Mouse (Mus musculus) brain, adult 2 months (tissue): ENCODE results near the gene Inpp5a.
A peak's percentile ranks its signal among the peaks of the same experiment; 100 is the strongest.

Experiments used
- DNase-seq: peaks from one replicate; pipeline ENCODE4 v3.0.0; 2011; ENCODE audit warnings: low read depth, low spot score

Gene Inpp5a

GRCm38 (mm10) chr7:139472865-139473549, 84.1 kb downstream of the Inpp5a start:
- peak; percentile 93 for DNase-seq

DNA sequence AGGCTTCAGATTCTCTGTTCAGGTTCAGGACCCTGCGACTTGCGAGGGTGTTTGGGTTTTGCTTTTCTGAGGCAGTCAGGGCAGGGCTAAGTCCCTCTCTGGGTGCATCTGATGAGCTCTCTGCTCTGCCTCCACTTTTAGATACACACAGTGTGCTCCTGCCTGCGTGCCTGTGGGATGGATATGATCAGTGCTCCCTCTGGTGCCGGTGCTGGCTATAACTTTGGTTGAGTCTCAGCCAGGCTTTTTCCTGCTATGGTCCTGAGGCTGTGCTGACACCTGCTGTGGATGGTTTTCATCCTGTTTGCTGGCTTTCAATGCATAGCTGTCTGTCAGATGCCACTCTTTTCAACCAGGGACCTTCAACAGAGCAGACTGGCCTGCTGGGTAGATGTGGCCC, 87.0 kb downstream of the Inpp5a start:
- peak; percentile 84 for DNase-seq

GRCm38 (mm10) chr7:139476700-139477099, 87.8 kb downstream of the Inpp5a start:
- no peak for DNase-seq

- no peak for DNase-seq
Observed at GRCm38 (mm10) chr7:139477748-139478147, 88.8 kb downstream of the Inpp5a start.

GRCm38 (mm10) chr7:139479077-139479476, 90.2 kb downstream of the Inpp5a start:
- no peak for DNase-seq

DNA sequence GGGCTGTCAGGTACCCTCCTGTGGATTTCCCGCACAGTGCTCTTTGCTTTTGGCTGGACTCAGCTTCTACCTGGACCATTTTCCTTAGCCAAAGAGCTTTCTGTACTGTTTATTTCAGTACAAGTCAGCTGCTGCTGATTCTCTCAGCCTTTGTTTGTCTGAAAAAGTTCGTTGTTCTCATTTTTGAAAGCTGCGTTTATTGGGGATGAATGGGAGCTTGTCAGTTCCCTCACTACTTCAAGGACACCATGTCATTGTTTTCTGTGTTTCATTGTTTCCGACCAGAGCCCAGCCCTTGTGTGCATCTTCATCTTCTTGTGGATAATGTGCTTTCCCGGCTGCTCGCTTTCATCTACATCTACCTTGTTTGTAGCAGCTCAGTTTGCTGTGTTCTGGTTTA, 90.7 kb downstream of the Inpp5a start:
- peak; percentile 88 for DNase-seq

DNA sequence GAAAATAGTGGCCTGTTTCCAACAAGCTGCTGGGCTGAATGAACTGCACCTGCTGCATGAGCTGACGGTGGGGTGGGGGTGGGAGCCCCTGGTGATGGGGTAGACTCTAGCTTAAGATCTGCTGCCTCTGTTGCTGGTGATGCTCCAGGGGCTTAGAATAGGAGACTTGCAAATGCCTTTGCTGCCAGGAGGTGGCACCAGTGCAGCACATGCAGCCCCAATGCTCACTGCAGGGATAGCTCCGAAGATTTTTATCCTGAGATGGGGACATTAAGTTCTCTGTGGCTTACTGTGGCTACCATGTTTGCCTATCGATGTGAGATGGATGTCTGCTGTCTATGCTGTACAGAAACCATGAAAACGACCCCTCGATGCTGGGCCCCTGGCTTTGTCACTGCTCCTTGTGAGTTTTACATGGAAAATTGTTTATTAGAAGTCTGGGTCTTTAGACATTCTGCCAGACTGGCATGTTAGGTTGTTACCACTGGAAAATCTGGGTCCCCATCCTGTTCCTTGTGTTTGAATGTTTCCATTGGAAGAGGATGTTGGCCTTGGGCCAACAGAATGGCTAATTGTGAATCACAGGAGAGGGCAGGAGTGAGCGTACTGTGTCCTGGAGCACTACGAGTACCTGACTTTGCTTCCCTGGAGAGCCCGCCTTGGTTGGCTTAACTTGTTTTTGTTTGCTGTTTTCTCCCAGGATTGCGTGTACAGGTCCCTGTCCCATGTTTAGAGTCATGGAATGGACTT, 95.5 kb downstream of the Inpp5a start:
- peak; percentile 91 for DNase-seq

DNA sequence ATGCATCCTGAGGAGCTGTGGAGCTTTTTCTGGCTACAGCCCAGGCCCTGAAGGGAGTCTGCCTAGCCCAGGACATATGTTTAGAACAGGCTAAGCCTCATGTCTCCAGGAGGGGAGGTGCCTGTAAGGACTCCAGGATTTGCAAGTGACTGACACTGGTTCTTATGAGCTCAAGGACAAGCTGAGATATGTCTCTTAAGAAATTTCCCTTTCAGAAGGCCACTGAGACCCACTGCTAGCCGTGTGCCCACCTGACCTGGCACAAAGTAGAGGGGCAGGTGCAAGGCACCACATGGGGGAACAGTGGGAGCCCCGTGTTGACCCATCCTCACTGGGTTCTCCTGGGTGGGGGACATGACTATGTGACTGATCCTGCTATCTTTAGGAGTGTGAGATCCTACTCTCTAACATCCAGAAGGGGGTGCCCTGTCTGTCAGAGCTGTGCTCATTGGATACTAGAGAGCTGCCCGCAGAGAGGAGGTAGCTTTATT, 100.9 kb downstream of the Inpp5a start:
- DNase-seq: peak; percentile 61

GRCm38 (mm10) chr7:139492351-139492750, 103.4 kb downstream of the Inpp5a start:
- DNase-seq: no peak

DNA sequence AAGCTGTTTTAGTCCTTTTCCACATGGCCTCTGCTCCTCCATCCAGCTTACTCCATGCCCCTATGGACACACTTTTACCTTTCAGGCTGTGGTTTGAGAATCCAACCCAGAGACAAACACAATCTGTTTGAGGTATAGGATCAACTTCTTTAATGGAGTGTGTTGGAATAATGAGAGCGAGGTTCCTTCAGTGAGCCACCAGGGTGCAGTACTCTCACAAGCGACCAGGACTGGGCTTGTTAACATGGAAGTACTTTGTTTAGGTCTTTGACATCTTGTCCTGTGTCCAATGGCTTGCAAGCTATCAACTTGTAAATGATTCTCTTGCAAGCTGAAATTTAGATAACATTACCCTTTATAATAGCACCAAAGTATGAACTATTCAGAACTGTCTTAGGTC, 104.0 kb downstream of the Inpp5a start:
- DNase-seq: peak; percentile 39

DNA sequence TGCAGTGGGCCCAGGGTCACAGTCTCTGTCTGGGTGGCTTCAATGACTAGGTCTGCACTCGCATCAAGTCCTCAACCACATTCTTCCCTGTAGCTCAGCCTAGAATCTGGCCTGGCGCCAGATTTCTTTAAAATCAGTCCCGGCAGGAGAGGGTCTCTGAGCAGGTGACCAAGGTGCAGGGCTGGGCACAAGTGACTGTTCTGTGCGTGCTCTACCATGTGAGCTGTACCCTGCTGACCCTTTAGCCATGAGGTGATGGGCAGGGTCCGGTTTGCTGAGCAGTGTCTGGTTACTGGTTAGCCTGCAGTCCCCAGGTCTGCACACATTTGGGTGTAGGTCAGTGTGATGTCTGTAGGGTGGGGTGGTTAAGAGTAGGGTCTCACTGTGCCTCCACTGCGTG, 106.9 kb downstream of the Inpp5a start:
- no peak for DNase-seq

DNA sequence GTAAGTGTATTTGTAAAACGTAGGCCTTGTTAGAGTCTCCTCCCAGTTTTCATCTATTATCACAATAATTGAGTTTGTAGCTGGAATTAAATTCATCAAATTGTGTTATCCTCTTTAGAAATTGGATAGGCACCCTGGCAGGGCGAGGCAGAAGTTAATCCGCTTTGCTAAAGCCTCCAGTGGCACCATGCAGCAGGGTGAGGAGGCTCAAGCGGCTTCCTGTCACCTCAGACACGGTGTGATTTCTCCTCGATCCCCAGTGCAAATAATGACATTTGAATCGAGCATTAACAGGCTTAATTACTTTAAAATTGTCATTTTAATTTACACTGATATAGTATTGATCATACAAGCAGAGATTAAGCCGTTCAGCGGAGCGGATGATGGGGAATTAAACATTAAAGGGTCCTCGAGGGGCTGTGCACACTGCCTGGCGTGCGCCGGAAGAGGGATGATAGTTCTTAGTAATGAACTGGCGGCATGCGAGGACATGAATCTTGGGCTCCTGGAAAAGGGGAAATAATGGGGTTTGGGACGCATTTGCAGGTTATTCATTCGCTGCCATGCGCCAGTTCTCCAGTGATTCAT, 109.2 kb downstream of the Inpp5a start:
- no peak for DNase-seq

- DNase-seq: no peak
Observed at GRCm38 (mm10) chr7:139504064-139504463, 115.2 kb downstream of the Inpp5a start.

- no peak for DNase-seq
Observed at GRCm38 (mm10) chr7:139506677-139507412, 117.9 kb downstream of the Inpp5a start.

DNA sequence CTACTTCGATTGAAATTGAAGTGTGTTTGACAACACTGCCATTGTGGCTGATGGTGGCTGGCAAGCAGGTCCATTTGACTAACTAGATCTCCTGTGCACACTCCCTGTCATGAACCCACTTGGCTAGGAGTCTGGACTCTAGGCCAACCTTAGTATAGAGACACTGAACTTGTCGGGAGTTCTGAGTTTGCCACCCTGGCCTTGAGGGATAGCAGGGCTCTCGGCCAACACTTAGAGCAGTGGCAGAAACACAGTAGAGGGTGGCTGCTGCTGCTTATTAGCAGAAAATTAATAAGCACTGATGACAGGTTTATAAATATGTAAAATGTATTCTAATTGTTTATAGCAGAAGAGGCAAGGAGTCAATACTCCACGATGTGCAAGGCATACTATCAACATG, 120.0 kb downstream of the Inpp5a start:
- DNase-seq: no peak

- no peak for DNase-seq
Observed at GRCm38 (mm10) chr7:139515959-139516660, 127.2 kb downstream of the Inpp5a start.

DNA sequence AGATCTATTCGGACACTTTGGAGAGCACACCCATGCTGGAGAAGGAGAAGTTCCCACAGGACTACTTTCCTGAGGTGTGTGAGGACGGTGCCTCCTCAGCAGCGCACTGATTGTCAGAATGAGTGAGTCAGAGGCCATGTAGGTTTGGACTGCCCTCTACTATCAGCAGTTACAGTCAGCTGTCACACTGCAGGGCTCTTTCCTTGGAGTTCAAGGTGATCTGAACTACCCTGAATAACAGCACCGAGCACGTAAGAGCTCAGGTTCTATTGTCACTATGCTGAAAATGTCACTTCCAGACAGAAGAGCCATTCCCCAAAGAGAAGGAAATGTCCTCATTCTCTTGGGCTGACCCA, 127.7 kb downstream of the Inpp5a start:
- no peak for DNase-seq

- peak; percentile 57 for DNase-seq
Observed at GRCm38 (mm10) chr7:139518352-139518751, 129.4 kb downstream of the Inpp5a start.

- peak; percentile 83 for DNase-seq
Observed at GRCm38 (mm10) chr7:139528309-139529076, 139.6 kb downstream of the Inpp5a start.

DNA sequence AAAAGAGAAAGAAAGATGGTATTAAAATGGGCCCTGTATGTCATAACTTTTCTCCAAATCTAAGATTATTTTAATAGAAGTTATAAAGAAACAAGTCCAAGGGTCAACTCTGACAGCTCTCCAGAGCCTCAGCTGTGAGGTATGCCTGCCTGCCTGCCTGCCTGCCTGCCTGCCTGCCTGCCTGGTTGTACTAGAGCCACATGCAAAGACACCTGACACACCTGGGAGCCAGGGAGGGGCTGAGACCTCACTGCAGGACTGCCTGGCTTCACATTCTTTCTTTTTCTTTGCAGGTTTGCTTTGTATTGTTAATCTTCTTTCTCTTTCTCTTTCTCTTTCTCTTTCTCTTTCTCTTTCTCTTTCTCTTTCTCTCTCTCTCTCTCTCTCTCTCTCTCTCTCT, 140.3 kb downstream of the Inpp5a start:
- no peak for DNase-seq
